Mouse (Mus musculus) kidney, postnatal 4 days (tissue): Measurements from ENCODE around the gene Zw10.

Experiments used
- DNase-seq, 2 experiments: peaks; one replicate each; pipeline ENCODE4 v3.0.0; 2021; ENCODE audit warnings: mixed read lengths in 2 of 2

Zw10 gene

GRCm38 (mm10) chr9:49055333-49056205 lies at the start of gene Zw10:
Gene Zw10, plus strand, starts transcription at chr9:49055613.
- DNase-seq: peak; percentile 95 to 96

- no peak for DNase-seq
Observed at GRCm38 (mm10) chr9:49015824-49016223, 39.6 kb upstream of the Zw10 start.

GRCm38 (mm10) chr9:49021289-49021688 lies 34.1 kb upstream of the Zw10 start:
- DNase-seq: no peak

- no peak for DNase-seq
Observed at GRCm38 (mm10) chr9:49023956-49024355, 31.5 kb upstream of the Zw10 start.

- DNase-seq: no peak
Observed at GRCm38 (mm10) chr9:49024529-49024928, 30.9 kb upstream of the Zw10 start.

GRCm38 (mm10) chr9:49034764-49035163 lies 20.6 kb upstream of the Zw10 start:
- no peak for DNase-seq

GRCm38 (mm10) chr9:49050901-49051300 lies 4.5 kb upstream of the Zw10 start:
- DNase-seq: no peak

- peak; percentile 75 to 80 for DNase-seq
Observed at GRCm38 (mm10) chr9:49051349-49051748, 4.1 kb upstream of the Zw10 start.

GRCm38 (mm10) chr9:49054028-49054427 lies 1.4 kb upstream of the Zw10 start:
- DNase-seq: no peak

GRCm38 (mm10) chr9:49076847-49077246 lies 21.4 kb downstream of the Zw10 start:
- no peak for DNase-seq

GRCm38 (mm10) chr9:49081107-49081506 lies 25.7 kb downstream of the Zw10 start, which contains the start of gene Tmprss5:
Gene Tmprss5, plus strand, starts transcription at chr9:49081260.
- no peak for DNase-seq

- peak; percentile 86 to 90 for DNase-seq
Observed at GRCm38 (mm10) chr9:49081561-49081960, 26.1 kb downstream of the Zw10 start.

- peak; percentile 20 to 49 for DNase-seq
Observed at GRCm38 (mm10) chr9:49087317-49087716, 31.9 kb downstream of the Zw10 start.

GRCm38 (mm10) chr9:49098871-49099270 lies 43.5 kb downstream of the Zw10 start:
- no peak for DNase-seq

GRCm38 (mm10) chr9:49102328-49102727 lies 46.9 kb downstream of the Zw10 start:
- no peak for DNase-seq

GRCm38 (mm10) chr9:49109101-49109500 lies 53.7 kb downstream of the Zw10 start:
- no peak for DNase-seq

- peak; percentile 67 to 74 for DNase-seq
Observed at GRCm38 (mm10) chr9:49110476-49111220, 55.2 kb downstream of the Zw10 start.

GRCm38 (mm10) chr9:49111296-49111695 lies 55.9 kb downstream of the Zw10 start:
- DNase-seq: no peak

- no peak for DNase-seq
Observed at GRCm38 (mm10) chr9:49118271-49118825, 62.9 kb downstream of the Zw10 start.

- DNase-seq: no peak
Observed at GRCm38 (mm10) chr9:49119759-49120158, 64.3 kb downstream of the Zw10 start.

GRCm38 (mm10) chr9:49125706-49126105 lies 70.3 kb downstream of the Zw10 start:
- DNase-seq: peak in 1 of 2 experiments; percentile 31
